Mouse (Mus musculus): ENCODE measurements around the gene Hdgfl3.

Gene Hdgfl3

DNA sequence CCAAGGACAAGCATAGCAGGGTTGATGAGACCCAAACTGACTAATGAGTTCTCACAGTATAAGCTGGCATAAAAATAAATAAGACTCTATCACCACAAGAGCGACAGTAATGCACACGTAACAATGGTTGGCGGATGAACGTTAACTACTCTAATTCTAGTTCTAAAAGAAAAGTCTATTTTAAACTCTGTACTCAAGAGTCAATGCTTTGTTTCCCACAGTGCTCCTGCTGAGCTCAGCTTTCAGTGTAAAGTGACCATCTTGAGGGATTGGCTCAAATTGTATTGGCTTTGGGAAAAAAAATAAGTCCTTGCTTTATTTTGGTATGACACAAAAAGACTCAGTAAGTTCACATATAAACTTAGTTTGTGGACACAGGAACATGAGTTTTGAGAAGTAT lies 49.1 kb downstream of the Hdgfl3 start:
- no peak for DNase-seq

DNA sequence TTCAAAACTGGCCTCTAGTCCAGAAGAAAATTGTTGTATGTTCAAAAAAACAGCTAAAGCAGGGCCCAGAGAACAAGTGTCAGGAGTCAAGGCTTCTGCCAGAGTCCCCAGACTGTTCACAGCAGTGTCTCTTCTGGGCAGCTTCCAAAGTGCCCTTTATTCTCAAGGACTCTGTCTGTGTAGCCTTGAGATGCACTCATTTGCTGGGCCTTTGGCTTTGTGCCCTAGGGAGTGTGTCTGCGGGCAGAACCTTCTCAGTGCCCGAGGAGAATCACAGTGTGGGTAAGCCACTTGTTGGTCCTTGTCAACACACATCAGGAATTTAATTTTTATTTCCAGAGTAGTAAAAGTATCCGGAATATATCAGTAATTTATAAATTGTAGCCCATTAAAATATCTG lies 52.7 kb downstream of the Hdgfl3 start:
- peak; percentile 18 for DNase-seq

DNA sequence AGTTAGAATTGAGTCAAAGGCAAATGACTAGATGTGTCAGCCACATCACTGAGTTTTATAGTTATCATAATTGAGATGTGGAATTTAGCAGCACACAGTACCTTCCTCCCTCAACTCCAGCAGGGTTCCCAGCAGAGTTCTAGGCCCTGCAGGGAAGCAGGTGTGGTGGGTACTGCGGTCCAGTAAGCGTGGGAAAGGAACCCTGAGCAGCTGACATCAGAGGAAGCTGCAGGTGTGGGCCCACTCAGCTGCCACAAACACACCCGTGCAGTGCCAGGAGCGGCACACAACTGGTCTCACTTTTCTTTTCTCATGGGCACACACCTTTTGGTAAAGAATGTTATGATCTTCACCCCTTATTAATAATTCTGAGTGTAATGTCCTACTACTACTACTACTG lies 53.5 kb downstream of the Hdgfl3 start:
- DNase-seq, result no peak

DNA sequence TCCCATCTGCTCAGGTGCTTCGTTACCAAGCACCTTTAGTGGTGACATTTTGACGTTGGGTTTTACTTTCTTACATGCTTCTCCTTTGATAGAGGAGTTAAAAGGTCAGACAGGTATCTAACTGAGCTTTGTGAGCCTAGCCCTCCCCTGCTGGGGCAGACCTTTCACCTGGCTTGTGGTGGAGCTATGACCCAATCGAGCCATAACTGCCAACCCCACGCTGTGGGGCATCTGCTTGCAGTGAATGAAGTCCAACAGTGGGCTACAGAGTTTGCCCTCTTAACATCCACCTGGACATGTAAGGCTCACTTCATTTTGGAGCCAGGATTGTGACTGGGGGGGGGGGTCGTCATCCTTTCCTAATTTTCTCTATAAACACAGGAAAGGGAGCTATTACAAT lies 54.0 kb downstream of the Hdgfl3 start:
- peak; percentile 19 for DNase-seq

DNA sequence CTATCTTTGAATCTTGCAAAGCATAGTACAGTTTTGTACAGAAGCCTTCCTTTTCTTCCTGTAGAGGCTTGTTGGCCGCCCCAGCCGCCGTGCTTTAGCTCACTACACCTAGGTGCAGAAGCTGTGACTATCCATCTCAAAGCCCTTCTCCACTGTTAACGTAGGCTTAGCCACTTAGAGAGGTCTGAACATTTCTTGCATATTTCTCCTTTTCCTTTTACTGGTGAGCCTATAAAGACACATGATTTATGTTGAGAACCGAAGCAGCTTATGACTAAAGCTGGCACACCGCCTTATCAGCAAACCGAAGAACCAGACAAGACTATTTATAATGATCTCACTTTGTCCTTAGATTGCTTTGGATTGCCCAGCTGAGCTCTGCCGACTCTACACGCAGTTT lies 58.9 kb downstream of the Hdgfl3 start:
- DNase-seq, result no peak

DNA sequence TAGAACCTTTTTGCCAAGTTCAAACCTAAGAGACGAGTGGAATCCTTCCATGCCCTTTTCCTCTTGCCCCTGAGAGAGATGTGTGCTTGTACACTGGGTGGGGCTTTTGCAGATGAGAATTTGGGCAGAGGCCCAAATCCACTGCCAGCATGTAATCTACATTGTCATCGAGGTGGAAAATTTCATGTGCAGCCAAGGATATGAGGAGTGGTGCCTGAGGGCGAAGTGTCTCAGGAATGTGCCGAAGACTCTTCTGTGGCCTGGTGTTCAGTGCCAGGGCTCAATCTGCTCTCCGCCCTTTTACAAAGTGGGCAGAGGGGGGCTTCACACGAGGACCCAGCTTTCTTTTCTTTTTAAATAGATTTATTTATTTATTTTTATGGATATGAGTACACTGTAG lies 59.6 kb downstream of the Hdgfl3 start:
- DNase-seq, result no peak

DNA sequence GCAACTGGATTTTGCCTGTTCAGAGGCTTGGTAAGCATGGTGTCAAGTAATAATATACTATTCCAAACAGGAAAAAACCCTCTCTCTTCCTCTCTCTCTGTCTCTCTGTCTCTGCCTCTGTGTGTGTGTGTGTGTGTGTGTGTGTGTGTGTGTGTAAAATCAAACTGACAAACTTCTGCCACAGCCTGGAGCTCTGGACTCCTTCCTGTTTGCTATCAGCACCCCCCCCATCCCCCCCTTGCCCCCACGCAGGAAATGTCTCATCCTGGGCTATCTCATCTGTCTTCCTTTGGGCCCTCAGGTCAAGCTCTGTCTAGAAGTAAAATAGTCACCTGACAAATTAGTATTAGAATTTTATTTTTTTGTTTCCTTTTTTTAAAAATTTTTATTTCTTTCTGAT lies 60.5 kb downstream of the Hdgfl3 start:
- no peak for DNase-seq

DNA sequence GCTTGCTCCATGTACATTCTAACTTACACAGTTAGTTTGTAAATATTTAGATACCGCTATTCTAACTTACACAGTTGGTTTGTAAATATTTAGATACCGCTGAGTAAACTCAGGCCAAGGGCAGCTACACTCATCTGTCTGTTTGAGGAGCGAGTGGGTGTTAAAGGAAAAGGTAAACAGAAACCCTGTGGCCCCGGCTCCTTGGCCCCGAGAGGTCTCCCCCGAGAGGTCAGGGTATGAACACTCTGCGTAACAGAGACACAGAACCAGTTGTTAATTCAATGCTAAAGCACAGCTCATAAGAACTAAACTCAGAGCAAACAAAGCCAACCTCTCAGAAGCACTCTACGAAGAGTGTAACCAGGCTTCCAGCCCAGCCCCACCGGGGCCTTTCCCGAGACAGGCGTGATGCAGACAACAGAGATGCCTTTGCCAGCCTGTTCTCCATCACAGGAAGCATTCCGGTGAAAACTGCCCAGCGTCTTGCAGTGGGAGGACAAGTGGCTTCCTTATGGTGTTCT lies 61.7 kb downstream of the Hdgfl3 start:
- no peak for DNase-seq

DNA sequence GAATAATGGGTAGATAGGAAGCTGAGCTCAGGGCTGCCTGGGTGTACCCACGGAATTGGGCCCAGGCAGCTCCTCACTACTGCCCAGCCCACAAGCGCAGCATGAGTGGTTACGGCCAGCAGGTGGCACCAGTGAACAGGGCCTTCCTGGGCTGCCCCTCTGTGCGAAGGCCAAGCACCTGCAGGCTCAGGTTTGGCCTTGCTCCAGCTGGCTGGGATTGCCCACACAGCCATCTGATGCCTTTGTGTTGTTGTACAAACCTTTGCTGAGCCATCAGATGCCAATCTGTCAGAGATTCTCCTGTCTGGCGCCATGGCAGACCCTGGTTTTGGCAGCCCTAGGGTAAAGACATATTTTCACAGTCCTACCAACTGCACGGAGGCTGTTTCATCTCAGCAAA lies 66.1 kb downstream of the Hdgfl3 start:
- peak; percentile 98 for DNase-seq

DNA sequence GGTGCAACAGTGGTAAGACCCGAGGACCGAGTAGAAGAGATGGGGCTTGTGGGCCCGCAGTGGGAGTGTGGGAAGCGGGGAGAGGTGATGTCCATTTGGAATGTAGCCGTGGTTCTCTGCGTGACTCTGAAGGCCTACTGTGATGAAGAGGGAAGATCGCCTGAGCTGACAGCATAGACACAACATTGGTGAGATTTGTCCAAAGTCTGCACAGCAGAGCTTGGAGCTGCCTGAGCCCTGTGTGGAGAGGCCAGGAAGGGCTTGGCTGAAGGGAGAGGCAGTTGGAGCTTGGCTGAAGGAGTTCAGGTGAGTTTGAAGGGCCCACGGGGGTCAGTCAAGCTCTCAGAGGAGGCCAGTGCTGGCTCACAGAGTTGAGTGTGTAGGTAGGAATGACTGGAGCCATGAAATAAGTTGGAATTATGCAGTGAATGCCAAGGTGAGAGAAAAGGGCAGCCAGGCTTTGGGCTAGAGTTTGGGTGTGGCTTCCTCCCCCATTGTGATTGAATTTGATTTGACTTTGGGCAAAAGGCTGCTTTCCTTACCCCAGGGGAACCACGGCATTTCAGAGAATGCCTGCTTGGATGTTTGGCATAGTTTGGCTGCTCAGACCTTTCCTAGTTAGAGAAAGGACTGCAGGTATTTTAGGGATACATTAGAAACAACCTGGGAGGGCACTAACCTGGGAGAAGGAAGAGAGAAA lies 66.9 kb downstream of the Hdgfl3 start:
- peak; percentile 16 for DNase-seq

DNA sequence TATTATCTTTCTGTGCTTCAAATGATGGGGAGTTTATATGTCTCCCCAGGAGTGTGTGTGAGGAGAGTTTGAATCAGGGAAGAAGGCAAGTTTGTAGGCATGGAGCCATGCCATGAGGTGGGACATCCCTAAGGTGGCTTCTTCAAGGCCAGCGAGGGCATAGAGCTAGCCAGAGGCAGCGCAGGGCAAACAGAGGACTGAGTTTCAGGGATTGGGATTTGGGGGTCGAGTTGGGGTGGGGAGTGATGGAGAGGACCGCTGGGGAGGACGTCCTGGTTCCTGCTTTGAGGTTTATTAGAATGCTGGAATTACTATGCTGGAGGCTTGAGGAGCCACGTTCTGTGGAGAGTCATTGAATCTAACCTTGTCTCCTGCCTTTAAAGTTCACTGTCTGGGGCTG lies 68.3 kb downstream of the Hdgfl3 start:
- no peak for DNase-seq

DNA sequence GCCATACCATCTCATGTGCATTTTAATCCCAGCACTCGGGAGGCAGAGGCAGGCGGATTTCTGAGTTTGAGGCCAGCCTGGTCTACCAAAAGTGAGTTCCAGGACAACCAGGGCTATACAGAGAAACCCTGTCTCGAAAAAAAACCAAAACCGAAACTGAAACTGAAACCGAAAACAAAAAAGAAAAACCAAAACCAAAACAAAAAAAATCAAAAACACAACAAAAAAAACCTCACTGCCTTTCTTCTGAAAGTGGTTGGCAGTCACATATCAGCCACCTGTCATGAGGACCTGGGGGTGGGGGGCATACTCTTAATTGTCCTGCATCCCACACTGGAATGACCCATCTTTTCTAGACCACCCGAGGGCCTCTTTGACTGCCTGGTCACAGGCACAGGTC lies 69.7 kb downstream of the Hdgfl3 start:
- DNase-seq, result no peak

DNA sequence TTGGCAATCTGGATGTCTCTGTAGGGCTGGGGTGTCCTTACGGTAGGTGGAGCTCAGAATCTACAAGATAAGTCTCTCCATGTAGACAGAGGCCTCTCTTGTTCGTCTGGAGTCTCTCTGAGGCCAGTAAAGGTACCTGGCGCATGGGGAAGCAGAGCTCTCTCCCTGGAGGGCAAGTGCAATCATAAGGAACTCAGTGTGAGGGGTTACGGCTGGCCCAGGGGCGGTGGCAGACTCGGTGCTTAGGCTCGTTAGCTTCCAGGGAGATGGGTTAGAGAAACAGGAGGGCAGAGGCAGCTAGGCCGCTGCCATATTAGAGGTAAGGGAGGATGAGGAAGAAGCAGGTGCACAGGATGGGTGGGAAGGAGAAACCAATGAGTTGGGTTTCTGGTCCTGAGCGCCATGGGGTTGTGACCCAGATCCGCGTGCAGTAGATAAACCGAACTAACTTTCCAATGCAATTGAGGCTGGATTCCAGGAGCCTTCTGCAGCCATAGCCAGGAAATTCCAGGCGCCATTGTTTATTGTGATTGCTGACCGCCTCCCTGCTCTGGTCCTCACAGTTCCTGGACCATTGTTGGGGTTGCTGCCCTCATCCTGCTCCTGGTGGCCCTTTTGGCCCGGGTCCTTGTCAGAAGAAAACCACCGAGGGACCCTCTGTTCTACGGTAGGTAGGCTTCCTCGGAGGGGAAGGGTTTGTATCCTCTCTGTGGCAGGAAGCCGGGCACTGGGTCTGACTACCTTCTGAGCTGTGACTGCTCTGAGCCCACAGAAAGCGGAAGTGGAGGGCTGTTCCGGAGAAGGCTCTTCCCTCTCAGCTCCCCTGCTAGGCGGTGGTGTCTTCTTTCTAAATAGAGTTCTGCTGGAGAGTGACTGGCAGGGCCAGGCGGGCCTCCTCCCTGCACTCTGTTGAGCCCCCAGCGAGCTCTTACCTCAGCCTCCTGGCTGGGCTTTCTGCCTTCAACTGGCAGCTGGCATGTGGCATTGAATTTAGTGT lies 71.4 kb downstream of the Hdgfl3 start:
- DNase-seq, result no peak

DNA sequence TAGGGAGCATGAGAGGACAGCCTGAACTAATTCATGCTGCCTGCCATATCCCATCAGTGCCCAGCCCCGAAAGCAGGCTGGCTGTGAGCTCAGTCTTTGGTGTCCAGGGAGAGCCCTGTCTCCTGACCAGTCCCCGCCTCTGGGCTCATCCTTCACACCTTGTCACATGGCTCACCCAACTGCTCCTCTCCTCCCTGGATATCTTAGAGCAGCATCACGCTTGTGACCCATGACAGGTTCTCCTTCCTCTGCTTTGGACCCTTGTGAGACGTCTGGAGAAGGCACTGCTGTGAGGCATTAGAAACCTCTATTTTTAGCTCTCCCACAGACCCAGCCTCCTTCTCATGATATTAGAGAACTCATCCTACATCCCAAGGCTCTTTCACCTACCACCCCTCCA lies 72.4 kb downstream of the Hdgfl3 start:
- no peak for DNase-seq

DNA sequence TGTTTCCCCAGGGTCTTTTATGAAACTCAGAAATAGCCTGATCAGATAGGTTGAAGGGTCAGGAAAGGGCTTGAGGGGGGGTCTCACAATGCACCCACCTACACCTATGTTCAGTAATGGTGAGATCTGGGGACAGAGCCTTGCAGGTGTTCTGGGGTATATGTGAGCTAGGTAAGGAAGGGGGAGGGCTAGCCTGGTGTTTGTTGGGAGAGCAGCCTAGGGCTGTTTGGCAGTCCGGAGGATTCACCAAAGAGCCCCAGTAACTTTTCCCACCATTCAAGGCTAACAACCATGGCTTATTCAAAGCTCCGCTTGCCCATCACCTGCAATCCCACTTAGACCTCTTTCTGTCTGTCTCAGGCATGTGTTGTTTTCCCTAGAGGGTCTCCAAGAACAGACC lies 72.8 kb downstream of the Hdgfl3 start:
- DNase-seq, result no peak

DNA sequence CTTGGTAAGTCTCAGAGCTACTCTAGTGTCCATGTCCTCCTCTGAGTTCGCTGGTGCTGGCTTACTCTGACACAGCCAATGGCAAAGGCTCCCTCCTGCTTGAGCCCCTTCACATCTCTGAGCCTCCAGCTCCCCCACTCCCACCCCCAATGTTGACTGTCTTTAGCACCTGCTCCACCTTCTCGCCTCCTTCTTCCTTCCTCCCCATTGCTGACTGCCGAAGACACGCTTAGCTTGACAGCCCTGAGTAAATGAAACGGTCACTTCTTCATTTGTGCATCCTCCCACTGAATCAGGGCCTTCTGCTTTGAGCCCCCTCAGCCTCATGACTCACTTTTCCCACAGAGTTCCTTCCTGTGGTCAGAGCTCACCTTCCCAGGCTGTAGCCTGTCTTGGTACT lies 73.3 kb downstream of the Hdgfl3 start:
- no peak for DNase-seq

DNA sequence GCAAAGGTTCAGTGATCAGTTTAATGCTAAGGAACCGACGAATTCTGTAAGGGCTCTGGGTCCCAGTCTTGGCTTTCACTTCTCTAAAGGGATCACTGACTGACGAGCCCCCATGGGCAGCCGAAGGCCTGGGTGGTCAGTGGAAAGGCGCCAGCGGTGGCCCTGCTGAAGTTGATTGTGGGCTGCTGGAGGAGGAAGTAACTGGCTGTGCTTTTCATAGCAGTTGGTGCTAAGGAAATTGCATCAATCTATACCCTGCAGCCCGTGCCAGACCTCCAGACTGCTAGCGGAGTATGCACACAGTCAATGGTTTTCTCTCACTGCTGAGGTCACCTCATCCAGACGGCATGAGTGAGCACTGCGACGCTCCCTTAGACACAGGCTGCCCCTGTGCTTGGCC lies 74.2 kb downstream of the Hdgfl3 start:
- DNase-seq, result no peak

DNA sequence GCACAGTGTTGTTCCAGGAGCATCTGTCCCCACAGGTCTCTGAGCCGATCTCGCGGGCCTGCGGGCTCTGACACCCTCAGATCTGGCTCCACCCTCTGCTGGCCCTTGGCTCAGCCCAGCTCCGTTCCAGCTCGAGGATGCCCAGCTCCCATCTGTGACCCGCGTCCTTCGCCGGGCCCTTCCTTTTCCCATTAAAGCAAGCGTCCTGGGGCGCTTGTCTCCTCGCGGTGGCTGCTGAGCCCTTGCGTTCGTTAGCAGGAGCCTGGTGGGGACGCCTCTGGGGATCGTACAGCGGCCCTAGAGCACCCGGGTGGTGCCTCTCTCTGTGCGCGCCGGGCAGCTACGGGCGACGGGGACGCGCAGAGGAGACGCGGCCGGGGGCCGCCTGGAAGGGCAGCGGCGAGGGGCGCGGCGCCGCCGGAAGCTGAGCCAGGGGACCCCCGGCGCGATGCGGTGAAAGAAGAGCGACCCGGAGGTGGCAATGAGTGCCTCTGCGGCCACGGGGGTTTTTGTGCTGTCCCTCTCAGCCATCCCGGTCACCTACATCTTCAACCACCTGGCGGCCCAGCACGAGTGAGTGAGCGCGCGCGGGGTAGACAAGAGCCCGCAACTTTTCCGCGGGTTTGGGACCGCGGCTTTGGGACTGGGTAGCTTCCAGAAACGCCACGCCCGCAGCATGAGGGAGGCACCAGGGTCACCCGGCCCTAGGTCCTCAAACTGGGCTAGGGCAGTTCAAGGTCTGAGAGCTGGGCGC lies 75.1 kb downstream of the Hdgfl3 start, which contains the start of gene Tm6sf1:
Tm6sf1 (plus strand) TSS at position 34 of the 754 bp plus-strand sequence.
- DNase-seq, result no peak

DNA sequence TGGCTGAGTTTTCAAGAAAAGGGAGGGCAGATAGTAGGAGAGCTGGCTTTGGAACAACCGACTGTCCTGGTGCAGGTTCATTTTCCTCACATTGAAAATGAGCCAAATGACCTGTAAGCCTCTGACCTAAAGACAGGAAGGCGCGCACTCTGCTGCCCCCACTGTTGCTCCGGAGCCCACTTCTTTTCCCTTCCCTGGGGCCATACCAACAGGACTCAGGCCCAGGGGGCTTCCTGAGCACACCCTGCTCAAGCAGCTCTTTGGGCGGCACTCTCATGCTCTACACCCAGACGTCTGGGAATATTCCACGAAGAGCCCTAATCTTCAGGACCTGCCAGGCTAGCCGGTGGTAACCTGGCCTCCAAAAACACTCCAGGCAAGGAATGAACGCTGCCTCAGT lies 76.0 kb downstream of the Hdgfl3 start:
- no peak for DNase-seq

DNA sequence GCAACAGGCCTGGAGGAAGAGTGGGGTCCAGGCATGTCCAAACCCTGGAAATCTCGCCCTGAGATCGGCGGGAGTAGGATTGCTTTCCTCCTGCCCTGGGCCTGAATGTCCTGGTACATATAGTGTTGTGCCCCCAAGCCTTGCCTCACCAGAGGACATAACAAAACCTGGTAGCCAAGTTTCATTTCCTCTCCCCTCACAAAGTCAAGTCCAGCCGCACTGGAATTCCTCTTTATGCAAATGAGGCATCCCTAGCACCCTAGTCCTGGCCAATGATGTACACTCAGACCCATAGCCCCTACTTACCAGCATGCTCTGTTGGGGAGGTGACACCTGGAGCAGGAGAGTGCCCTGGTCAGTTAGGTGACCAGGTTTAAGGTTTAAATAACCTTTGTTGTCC lies 78.1 kb downstream of the Hdgfl3 start:
- DNase-seq, result no peak

DNA sequence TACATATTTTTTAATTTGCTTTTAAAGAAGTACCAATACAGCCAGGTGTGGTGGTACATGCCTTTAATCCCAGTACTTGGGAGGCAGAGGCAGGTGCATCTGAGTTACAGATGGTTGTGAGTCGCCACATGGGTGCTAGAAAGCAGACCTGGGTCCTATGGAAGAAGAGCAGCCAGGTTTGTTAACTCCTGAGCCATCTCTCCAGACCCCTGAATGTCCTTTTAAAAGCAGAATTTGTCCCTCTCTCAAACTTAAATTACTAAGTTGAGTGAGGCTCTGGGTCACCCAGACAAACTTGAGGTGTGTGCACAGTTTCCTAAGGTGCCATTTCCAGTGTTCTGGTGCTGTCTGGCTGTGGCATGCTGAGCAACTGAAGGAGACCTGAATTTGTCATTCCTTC lies 78.6 kb downstream of the Hdgfl3 start, which contains the start of gene Gm10160:
Gm10160 (minus strand) TSS at position 101 of the 400 bp plus-strand sequence.
- DNase-seq, result no peak

DNA sequence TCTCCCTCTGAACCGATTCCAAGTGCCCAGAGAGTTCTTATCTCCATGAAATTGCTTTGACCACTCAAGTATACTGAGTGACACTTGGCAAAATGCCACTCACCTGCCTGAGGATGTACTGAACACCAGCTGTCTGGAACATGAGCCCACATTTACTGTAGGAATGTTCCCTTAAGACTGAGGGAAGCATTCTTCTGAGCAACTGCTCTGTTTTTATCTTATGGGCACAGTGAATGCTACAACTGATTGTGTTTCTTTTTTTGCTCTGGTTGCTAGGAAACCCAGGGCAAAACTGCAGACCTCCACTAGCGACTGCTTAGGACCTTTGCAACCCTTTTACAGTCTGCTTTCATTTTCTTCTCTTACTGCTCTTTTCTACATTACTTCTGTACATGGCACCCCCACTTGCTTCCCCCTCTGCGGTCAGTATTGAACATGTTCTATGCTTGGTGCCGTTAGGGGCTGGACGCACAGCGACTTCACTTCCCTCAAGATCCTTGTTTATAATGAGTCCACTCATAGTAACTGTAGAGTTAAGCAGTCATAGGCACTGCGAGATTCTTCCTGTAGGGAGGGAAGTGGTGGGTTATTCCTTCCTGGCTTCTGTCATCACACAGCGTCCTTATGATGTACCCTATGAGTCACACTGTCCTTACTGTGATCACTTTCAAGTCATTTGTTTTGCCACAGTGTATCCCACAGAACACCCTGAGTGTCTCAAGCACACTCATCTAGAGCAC lies 79.5 kb downstream of the Hdgfl3 start:
- DNase-seq, result no peak

Data from cerebellum, adult 9-10 months (tissue).